Mouse (Mus musculus): Measurements from ENCODE around the gene Hs3st5. TPM values are rescaled to one million over a fixed set of nuclear protein-coding genes. Genes with fewer than 3 reads are reported as not detected.

Hs3st5 gene
- 0.34 and 0.43 TPM in 2 replicates for polyA plus RNA-seq (2015; fragmentation: Nextera tagmentation; extraction: Ambion mirVana)

DNA sequence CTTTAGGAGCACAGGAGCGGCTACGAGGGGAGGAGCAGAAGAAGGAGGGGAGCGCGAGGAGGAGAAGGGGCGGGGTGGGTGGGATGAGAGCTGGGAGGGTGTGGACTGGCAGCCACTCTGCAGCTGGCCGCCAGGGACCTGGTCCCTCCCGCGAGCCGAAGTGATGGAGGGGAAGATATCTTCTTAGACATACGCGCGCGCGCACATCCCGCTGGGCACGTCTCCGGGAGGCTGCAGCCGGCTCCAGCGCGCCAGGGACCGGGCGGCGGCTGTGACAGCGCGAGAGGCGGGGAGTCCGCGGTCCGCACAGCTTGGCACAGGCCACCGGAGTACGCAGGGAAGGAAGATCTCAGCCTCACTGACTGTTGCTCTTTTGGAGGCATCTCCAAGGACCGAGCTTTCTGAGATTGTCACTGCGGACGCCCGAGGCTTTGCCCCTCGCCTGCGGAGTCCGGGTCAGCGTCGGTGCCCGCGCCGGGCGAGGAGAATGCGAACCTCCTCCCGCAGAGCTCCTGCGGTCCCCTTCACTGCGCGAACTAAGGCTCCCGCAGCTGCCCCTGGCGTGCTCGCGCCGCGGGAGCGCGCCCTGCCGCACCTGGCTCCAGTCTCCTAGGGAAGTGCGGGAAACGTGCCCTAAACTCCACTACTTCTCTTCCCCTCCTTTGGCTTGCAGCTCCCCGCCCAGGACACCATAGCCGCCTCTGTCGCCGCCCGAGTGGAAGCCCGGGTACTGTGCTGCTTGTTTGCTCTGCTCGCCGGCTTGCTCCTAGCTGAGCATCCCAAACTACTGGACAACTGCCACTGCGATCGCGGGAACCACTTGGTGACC is at the start of gene Hs3st5:
Gene Hs3st5, plus strand, starts transcription at position 88 of the 829 bp plus-strand sequence.

